Mouse (Mus musculus) testis, postnatal 14 days (tissue): ENCODE measurements around the gene Braf.
A peak's percentile ranks its signal among the peaks of the same experiment; 100 is the strongest.

Experiments used
- DNase-seq: peaks from one replicate; pipeline ENCODE4 v3.0.0; 2021; ENCODE audit warnings: low spot score

Braf gene

GRCm38 (mm10) chr6:39606862-39607261 lies 118.4 kb downstream of the Braf start:
- no peak for DNase-seq

- no peak for DNase-seq
These were observed 119.2 kb downstream of the Braf start for GRCm38 (mm10) chr6:39606056-39606455.

GRCm38 (mm10) chr6:39604565-39604964 lies 120.7 kb downstream of the Braf start:
- no peak for DNase-seq

- no peak for DNase-seq
These were observed 123.4 kb downstream of the Braf start for GRCm38 (mm10) chr6:39601828-39602227.

GRCm38 (mm10) chr6:39600851-39601250 lies 124.4 kb downstream of the Braf start:
- DNase-seq, result no peak

GRCm38 (mm10) chr6:39592401-39593214 lies 132.7 kb downstream of the Braf start, which contains the start of gene Ndufb2:
Gene Ndufb2, plus strand, starts transcription at chr6:39592574.
- DNase-seq, result peak; percentile 92

- DNase-seq, result no peak
These were observed 133.8 kb downstream of the Braf start for GRCm38 (mm10) chr6:39591481-39591880.

- no peak for DNase-seq
These were observed 139.7 kb downstream of the Braf start, which contains the start of gene Gm42420 for GRCm38 (mm10) chr6:39585517-39585916. Gene Gm42420, plus strand, starts transcription at chr6:39585753.

GRCm38 (mm10) chr6:39581087-39581784 lies 144.0 kb downstream of the Braf start:
- no peak for DNase-seq

GRCm38 (mm10) chr6:39580558-39580957 lies 144.7 kb downstream of the Braf start:
- no peak for DNase-seq

GRCm38 (mm10) chr6:39579552-39579951 lies 145.7 kb downstream of the Braf start:
- no peak for DNase-seq

GRCm38 (mm10) chr6:39574951-39575350 lies 150.3 kb downstream of the Braf start:
- no peak for DNase-seq

- no peak for DNase-seq
These were observed 150.8 kb downstream of the Braf start for GRCm38 (mm10) chr6:39574555-39574869.

- DNase-seq, result peak; percentile 82
These were observed 151.3 kb downstream of the Braf start, which contains the start of gene Adck2 for GRCm38 (mm10) chr6:39573791-39574554. Gene Adck2, plus strand, starts transcription at chr6:39573873.

GRCm38 (mm10) chr6:39570426-39570825 lies 154.8 kb downstream of the Braf start:
- no peak for DNase-seq

- DNase-seq, result no peak
These were observed 157.7 kb downstream of the Braf start for GRCm38 (mm10) chr6:39567528-39567927.

GRCm38 (mm10) chr6:39562166-39563015 lies 162.9 kb downstream of the Braf start:
- peak; percentile 63 for DNase-seq

- DNase-seq, result no peak
These were observed 165.9 kb downstream of the Braf start for GRCm38 (mm10) chr6:39559276-39559939.

GRCm38 (mm10) chr6:39557723-39558261 lies 167.5 kb downstream of the Braf start, which contains the start of gene Dennd2a:
Gene Dennd2a, minus strand, starts transcription at chr6:39557867.
- peak; percentile 80 for DNase-seq

- DNase-seq, result peak; percentile 35
These were observed 168.2 kb downstream of the Braf start for GRCm38 (mm10) chr6:39556900-39557659.
